8 mouse cellular contexts compared by ENCODE assay signal in genomic region chr11:61957296-61957813, GRCm38 (mm10). TPM values are rescaled to one million over a fixed set of nuclear protein-coding genes. Genes with fewer than 3 reads are reported as not detected.
DNase-seq lines count a peak whose midpoint lies in the region; ATAC-seq and TF ChIP-seq lines count a peak whose summit lies in the region.

No protein-coding gene starts in this region.

- peaks cover 20% of the 10 kb centered on the region for H3K27me3 ChIP-seq in heart, embryonic 12.5 days (replicated peaks)
- peaks cover 3% of the 10 kb centered on the region; the same call in 1 of the 2 replicates for H3K27me3 ChIP-seq in forebrain, embryonic 16.5 days (replicated peaks; ENCODE audit: control insufficient read depth, insufficient read depth, low read length)
- H3K27me3 ChIP-seq in liver, embryonic 13.5 days, result peaks cover 5% of the 10 kb centered on the region; the same call in 1 of the 2 replicates
- peaks cover 7% of the 10 kb centered on the region for H3K27me3 ChIP-seq in spleen, adult 2 months (ENCODE audit: control insufficient read depth, insufficient read depth, low read length)

- H3K4me3 ChIP-seq in heart, embryonic 12.5 days, result peak overlapping the region; percentile 67
- peak overlapping the region; percentile 74 for H3K4me3 ChIP-seq in forebrain, embryonic 16.5 days (replicated peaks; ENCODE audit: low read length)
- peak overlapping the region; percentile 77 for H3K4me3 ChIP-seq in liver, embryonic 13.5 days (replicated peaks)
- H3K4me3 ChIP-seq in spleen, adult 2 months (ENCODE audit: extremely low read depth, insufficient read depth, insufficient read length), result peak overlapping the region; percentile 68

- H3K36me3 ChIP-seq in heart, embryonic 12.5 days, result no peaks in the 10 kb centered on the region
- H3K36me3 ChIP-seq in forebrain, embryonic 16.5 days (ENCODE audit: control insufficient read depth, insufficient read depth), result no peaks in the 10 kb centered on the region
- peaks cover 12% of the 10 kb centered on the region; the same call in 1 of the 2 replicates for H3K36me3 ChIP-seq in liver, embryonic 13.5 days
- no peaks in the 10 kb centered on the region for H3K36me3 ChIP-seq in spleen, adult 2 months (ENCODE audit: control insufficient read depth, insufficient read depth, low read length)

- DNase-seq in heart, adult 11 months, result no peak
- peak; percentile 28 for DNase-seq in CD4-positive helper T cell, adult 2 months (ENCODE audit: low read depth, low spot score)
- peak; percentile 95 for DNase-seq in c-Kit-positive CD71-positive TER-119-positive erythroid progenitor cells, embryonic 14.5 days (ENCODE audit: low spot score)
- DNase-seq in liver, embryonic 13.5 days, result peak; percentile 85
- DNase-seq in spleen, adult 2 months (ENCODE audit: low read depth in 1 of 2, low spot score in 2 of 2), result no peak
- DNase-seq in testis, postnatal 14 days (ENCODE audit: low spot score), result no peak

- H3K4me2 ChIP-seq in heart, embryonic 12.5 days, result peak overlapping the region; percentile 100
- H3K4me2 ChIP-seq in forebrain, embryonic 16.5 days (ENCODE audit: low read length), result peak overlapping the region; percentile 99
- H3K4me2 ChIP-seq in liver, embryonic 13.5 days, result peak overlapping the region; percentile 69

- peak overlapping the region; percentile 72 for H3K9ac ChIP-seq in heart, embryonic 12.5 days
- peak overlapping the region; percentile 65 for H3K9ac ChIP-seq in forebrain, embryonic 16.5 days (replicated peaks; ENCODE audit: low read depth, low read length)
- peak overlapping the region; percentile 93 for H3K9ac ChIP-seq in liver, embryonic 13.5 days

- TF ChIP-seq POLR2A in spleen, adult 2 months (IDR thresholded peaks at IDR 0.05; ENCODE audit: low read depth, low read length), result no peak

- H3K4me1 ChIP-seq in heart, embryonic 12.5 days (replicated peaks), result peaks cover 4% of the 10 kb centered on the region; the same call in 1 of the 2 replicates
- H3K4me1 ChIP-seq in forebrain, embryonic 16.5 days (replicated peaks; ENCODE audit: control insufficient read depth, insufficient read depth, low read length), result 0 out of 2 replicates have a peak, but pooled peaks cover 2% of the 10 kb centered on the region
- H3K4me1 ChIP-seq in liver, embryonic 13.5 days (replicated peaks), result peaks cover 51% of the 10 kb centered on the region
- peaks cover 6% of the 10 kb centered on the region for H3K4me1 ChIP-seq in spleen, adult 2 months (ENCODE audit: control insufficient read depth, insufficient read depth, insufficient read length)

- H3K9me3 ChIP-seq in heart, embryonic 12.5 days (replicated peaks), result no peaks in the 10 kb centered on the region
- H3K9me3 ChIP-seq in forebrain, embryonic 16.5 days (ENCODE audit: control insufficient read depth, low read length), result no peaks in the 10 kb centered on the region
- H3K9me3 ChIP-seq in liver, embryonic 13.5 days (replicated peaks), result no peaks in the 10 kb centered on the region

- TF ChIP-seq CTCF in spleen, adult 2 months (IDR thresholded peaks at IDR 0.05; ENCODE audit: extremely low read depth, insufficient read depth, insufficient read length, insufficient replicate concordance), result no peak

- 4% methylated on average over 25 of the region's 25 CpGs for WGBS in heart, embryonic 12.5 days
- 5% methylated on average over 25 of the region's 25 CpGs for WGBS in forebrain, embryonic 16.5 days
- WGBS in liver, embryonic 13.5 days (ENCODE audit: insufficient replicate concordance), result 2% methylated on average over 25 of the region's 25 CpGs
- 5% methylated on average over 25 of the region's 25 CpGs for WGBS in spleen, adult 2 months

- peak; percentile 66 for ATAC-seq in heart, embryonic 12.5 days (ENCODE audit: insufficient number of reproducible peaks, low FRiP score)
- peak; percentile 60 for ATAC-seq in forebrain, embryonic 16.5 days
- peak; percentile 81 for ATAC-seq in liver, embryonic 13.5 days (ENCODE audit: low read depth)

- no peak overlapping the region for H3K27ac ChIP-seq in heart, embryonic 12.5 days (ENCODE audit: poor library complexity, severe bottlenecking)
- no peak overlapping the region for H3K27ac ChIP-seq in forebrain, embryonic 16.5 days (ENCODE audit: low read length)
- H3K27ac ChIP-seq in liver, embryonic 13.5 days, result peak overlapping the region; percentile 99
- H3K27ac ChIP-seq in spleen, adult 2 months (ENCODE audit: insufficient read depth, low read length), result peak overlapping the region; percentile 64; the same call in 1 of the 2 replicates

RNA-seq across cellular contexts. Expression of gene Specc1, which starts 0.8 kb away (rescaled TPM):
- 16.6 TPM in 2 replicates for polyA plus RNA-seq in heart, embryonic 12.5 days (2016; fragmentation: Nextera tagmentation; extraction: Ambion mirVana)
- 9.4 and 11.2 TPM in 2 replicates for polyA plus RNA-seq in forebrain, embryonic 16.5 days (2015; fragmentation: Nextera tagmentation; extraction: Ambion mirVana)
- polyA plus RNA-seq in liver, embryonic 13.5 days (2015; fragmentation: Nextera tagmentation; extraction: Ambion mirVana), result 41.3 and 45.5 TPM in 2 replicates
- polyA plus RNA-seq in spleen, adult 2 months (2012; rRNA removed), result 11.0 and 28.9 TPM in 2 replicates

RNA-seq across cellular contexts. Expression of gene Akap10, which starts 27.3 kb away (rescaled TPM):
- polyA plus RNA-seq in heart, embryonic 12.5 days (2016; fragmentation: Nextera tagmentation; extraction: Ambion mirVana), result 17.0 and 17.4 TPM in 2 replicates
- polyA plus RNA-seq in forebrain, embryonic 16.5 days (2015; fragmentation: Nextera tagmentation; extraction: Ambion mirVana), result 13.0 and 15.0 TPM in 2 replicates
- 8.1 and 9.4 TPM in 2 replicates for polyA plus RNA-seq in liver, embryonic 13.5 days (2015; fragmentation: Nextera tagmentation; extraction: Ambion mirVana)
- 10.1 and 10.9 TPM in 2 replicates for polyA plus RNA-seq in spleen, adult 2 months (2012; rRNA removed)

Comparison
In these comparisons a context has a peak if more than half of its experiments do, and no peak if none do; other contexts are left out.
1. H3K27ac ChIP-seq: peak in liver, embryonic 13.5 days (single experiment) and spleen, adult 2 months (single experiment); none in heart, embryonic 12.5 days (single experiment) and forebrain, embryonic 16.5 days (single experiment).
2. DNase-seq: peak in CD4-positive helper T cell, adult 2 months (single experiment), c-Kit-positive CD71-positive TER-119-positive erythroid progenitor cells, embryonic 14.5 days (single experiment) and liver, embryonic 13.5 days (single experiment); none in heart, adult 11 months (single experiment), spleen, adult 2 months (0 of 2) and testis, postnatal 14 days (single experiment).
3. Peak in every context shown above with its lines, with median percentiles within 50 percentile points of each other: ATAC-seq, H3K4me2 ChIP-seq, H3K4me3 ChIP-seq and H3K9ac ChIP-seq.